Mouse (Mus musculus) mature B cell (primary cell): ENCODE measurements around the gene Gm3182.
"Not testable (repeated sequence)": the region's sequence is repeated elsewhere in the genome, so short reads cannot be mapped to it uniquely, and the experiment has no call there.

Source experiments
- in situ Hi-C: fragments of 300-500 bp; cut with MboI; formaldehyde crosslinking; loops from 2 replicates; pipeline ENCODE4 v1.14.3; 2019

Gene Gm3182

DNA sequence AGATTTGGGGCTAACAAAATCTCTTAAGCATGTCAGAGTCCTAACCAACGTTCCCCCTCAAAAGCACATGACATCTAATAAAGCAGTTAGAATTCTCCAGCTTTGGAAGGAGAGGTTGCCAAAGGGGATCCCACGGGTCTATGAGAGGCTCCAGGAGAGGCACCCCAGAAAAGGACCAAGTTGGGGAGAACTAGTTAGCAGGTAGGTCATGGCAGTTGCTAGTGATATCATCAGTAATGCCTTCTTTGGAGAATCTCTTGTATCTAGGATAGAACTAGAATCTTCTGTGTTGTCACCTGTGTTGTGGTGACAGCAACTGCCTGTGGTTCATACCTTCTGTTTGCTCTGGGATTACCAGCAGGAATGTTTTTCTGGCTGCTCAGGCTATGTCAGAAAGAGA is at the start of gene Gm3182:
Gene Gm3182 (plus strand): TSS at position 301 of the 400 bp plus-strand sequence.
- in situ Hi-C loops: not testable (repeated sequence)

DNA sequence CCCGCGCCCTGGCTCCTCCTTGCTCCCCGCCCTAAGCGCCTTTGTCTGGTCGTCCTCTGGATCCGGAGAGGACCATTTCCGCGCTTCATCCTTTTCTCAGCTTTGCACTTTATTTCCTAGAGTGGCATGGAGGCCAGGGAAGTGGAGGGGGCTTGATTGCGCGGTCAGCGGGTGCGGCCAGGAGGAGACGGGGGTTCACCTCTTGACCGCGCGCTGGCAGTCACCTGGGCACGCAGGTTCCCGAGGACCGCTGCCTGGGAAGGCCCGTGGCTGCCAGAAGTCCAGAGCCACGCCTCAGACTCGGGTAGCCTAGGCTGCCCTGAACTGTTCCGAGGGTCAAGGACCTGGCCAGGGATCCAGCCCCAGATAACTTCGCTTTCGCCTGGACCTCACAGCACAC is 17.9 kb downstream of the Gm3182 start:
- in situ Hi-C loops: not testable (repeated sequence)
